Mouse (Mus musculus) megakaryocyte, embryonic 14.5 days (primary cell): ENCODE measurements around the gene Fam163a. TPM values are rescaled to one million over a fixed set of nuclear protein-coding genes. Genes with fewer than 3 reads are reported as not detected.
A peak's percentile ranks its signal among the peaks of the same experiment; 100 is the strongest.
"Not testable (repeated sequence)": the region's sequence is repeated elsewhere in the genome, so short reads cannot be mapped to it uniquely, and the experiment has no call there.

Experiments used
- H3K27me3 ChIP-seq: replicated peaks from 2 replicates; pipeline ENCODE3; 2012; ENCODE audit warnings: inconsistent platforms
- H3K36me3 ChIP-seq: replicated peaks from 2 replicates; pipeline ENCODE3; 2012; ENCODE audit warnings: low read length, inconsistent platforms, mixed read lengths
- H3K4me1 ChIP-seq: 2 replicates; pipeline ENCODE4 v1.6.1; 2012; ENCODE audit warnings: inconsistent platforms
- H3K4me3 ChIP-seq: replicated peaks from 2 replicates; pipeline ENCODE3; 2012; ENCODE audit warnings: moderate library complexity, mild to moderate bottlenecking, inconsistent platforms
- H3K9me3 ChIP-seq: 2 replicates; pipeline ENCODE4 v1.6.1; 2012; ENCODE audit warnings: inconsistent platforms
- FLI1 ChIP-seq: IDR thresholded peaks from 2 replicates; pipeline ENCODE4 v1.6.1; 2012; ENCODE audit warnings: low read length, inconsistent platforms, mixed read lengths
- GATA1 ChIP-seq: IDR thresholded peaks from 3 replicates; pipeline ENCODE4 v1.6.1; 2012; ENCODE audit warnings: mixed read lengths, low read length, inconsistent platforms, borderline replicate concordance
- polyA plus RNA-seq: library from polyadenylated mRNA; stranded (reverse); fragments of >175 nt; gene quantifications from 2 replicates; pipeline ENCODE4 v1.2.3, GENCODE M21; 2012; ENCODE audit warnings: low replicate concordance; ENCODE audit not compliant: insufficient read depth

The Fam163a gene
- polyA plus RNA-seq, 1 experiment, result 0.87 TPM

DNA sequence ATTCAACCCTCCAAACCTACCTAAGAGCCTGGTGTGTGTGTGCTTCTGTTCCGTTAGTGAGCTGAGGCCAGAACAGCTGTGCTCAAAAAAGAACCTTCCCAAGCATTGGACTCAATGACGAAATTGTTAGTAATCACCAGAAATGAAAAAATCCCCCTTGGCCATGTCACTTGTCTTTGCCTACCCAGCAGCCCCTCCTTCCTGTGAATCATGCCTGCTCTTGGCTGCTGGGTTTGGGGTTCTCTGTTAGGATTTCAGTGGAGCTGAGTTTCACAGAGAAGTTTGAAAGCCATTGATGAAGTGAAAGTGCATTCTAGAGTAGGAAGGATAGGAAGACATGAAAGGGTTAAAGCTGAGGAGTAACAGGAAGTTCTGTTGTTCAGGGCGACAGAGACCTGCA is 138.7 kb downstream of the Fam163a start:
- no peaks in the 10 kb centered on the region for H3K27me3 ChIP-seq
- no peak overlapping the region for H3K4me3 ChIP-seq
- no peak for TF ChIP-seq FLI1
- no peak for TF ChIP-seq GATA1
- H3K4me1 ChIP-seq, result no peaks in the 10 kb centered on the region
- H3K9me3 ChIP-seq, result no peaks in the 10 kb centered on the region
- peaks cover 78% of the 10 kb centered on the region for H3K36me3 ChIP-seq

DNA sequence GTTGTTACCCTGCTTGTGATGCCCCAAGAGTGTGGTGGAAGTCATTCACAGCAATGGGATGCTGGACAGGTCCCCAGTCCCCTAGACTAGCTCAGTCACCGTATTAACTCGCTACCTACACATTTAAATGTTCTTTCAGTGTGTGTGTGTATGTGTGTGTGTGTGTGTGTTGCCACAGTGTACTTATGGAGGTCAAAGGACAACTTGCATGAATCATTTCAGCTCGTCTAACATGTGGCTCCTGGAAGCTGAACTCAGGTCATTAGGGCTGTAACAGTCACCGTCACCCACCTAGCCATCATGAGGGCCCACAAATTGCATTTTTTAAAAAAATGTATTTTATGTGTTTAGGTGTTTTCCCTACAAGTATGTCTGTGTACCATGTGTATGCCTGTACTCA is 142.6 kb downstream of the Fam163a start:
- H3K27me3 ChIP-seq, result no peaks in the 10 kb centered on the region
- no peak overlapping the region for H3K4me3 ChIP-seq
- peaks cover 95% of the 10 kb centered on the region for H3K36me3 ChIP-seq
- TF ChIP-seq FLI1 (no peak), GATA1 (no peak)
- H3K9me3 ChIP-seq, result no peaks in the 10 kb centered on the region
- H3K4me1 ChIP-seq, result peaks cover 2% of the 10 kb centered on the region; the same call in 1 of the 2 replicates

DNA sequence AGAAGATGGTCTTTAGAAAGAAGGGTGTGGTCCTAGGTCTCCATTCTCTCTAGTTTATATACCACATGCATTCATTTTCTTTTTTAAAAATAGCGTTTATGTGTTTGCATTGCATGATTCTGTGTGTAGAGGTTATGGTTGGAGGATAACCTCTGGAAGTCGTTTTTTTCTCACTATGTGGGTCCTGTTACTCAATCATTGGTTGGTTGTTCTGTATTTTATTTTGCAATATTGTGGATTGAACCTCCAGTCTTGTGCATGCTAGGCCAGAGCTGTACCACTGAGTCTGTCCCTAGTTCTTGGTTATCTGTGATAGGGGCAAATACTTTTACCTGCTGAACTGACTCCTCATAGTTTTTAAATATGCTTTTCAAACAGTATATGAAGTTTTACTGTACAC is 146.6 kb downstream of the Fam163a start:
- no peak overlapping the region for H3K4me3 ChIP-seq
- peaks cover 95% of the 10 kb centered on the region for H3K36me3 ChIP-seq
- no peaks in the 10 kb centered on the region for H3K27me3 ChIP-seq
- peaks cover 9% of the 10 kb centered on the region for H3K4me1 ChIP-seq
- no peaks in the 10 kb centered on the region for H3K9me3 ChIP-seq
- no peak for TF ChIP-seq FLI1
- no peak for TF ChIP-seq GATA1

DNA sequence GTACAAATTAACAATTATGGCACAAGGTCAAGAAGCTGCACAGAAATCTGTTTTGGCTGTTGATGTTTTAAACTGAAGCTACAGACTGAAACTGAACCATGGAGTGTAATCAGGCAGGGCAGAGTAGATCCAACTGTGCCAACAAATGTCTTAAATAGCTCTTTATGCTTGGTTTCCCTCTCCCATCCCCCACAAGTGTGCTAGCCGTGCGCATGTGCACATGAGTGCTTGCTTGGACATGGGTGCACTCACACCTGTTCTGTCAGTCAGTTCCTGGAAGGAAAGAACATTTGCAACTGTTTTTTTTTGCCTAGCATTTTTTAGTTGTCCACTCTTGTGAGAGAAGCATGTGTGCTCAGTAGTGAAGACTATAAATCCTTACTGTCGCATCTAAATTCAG is 158.1 kb downstream of the Fam163a start:
- Histone ChIP-seq H3K4me1 (peaks cover 64% of the 10 kb centered on the region), H3K9me3 (no peaks in the 10 kb centered on the region), H3K4me3 (no peak overlapping the region), H3K36me3 (peaks cover 94% of the 10 kb centered on the region), H3K27me3 (no peaks in the 10 kb centered on the region)
- TF ChIP-seq GATA1 (no peak), FLI1 (no peak)

GRCm38 (mm10) chr1:156044211-156044611 is 160.6 kb downstream of the Fam163a start:
- Histone ChIP-seq H3K9me3 (no peaks in the 10 kb centered on the region), H3K27me3 (no peaks in the 10 kb centered on the region), H3K36me3 (peaks cover 69% of the 10 kb centered on the region), H3K4me3 (no peak overlapping the region), H3K4me1 (peaks cover 71% of the 10 kb centered on the region)
- TF ChIP-seq GATA1, result no peak
- no peak for TF ChIP-seq FLI1

GRCm38 (mm10) chr1:156043027-156043426 is 161.8 kb downstream of the Fam163a start:
- Histone ChIP-seq H3K9me3 (no peaks in the 10 kb centered on the region), H3K27me3 (no peaks in the 10 kb centered on the region), H3K36me3 (peaks cover 57% of the 10 kb centered on the region), H3K4me1 (peaks cover 76% of the 10 kb centered on the region), H3K4me3 (peak overlapping the region; percentile 42)
- no peak for TF ChIP-seq GATA1
- no peak for TF ChIP-seq FLI1

- TF ChIP-seq FLI1 (no peak), GATA1 (no peak)
- peak overlapping the region; percentile 94 for H3K4me3 ChIP-seq
- no peaks in the 10 kb centered on the region for H3K27me3 ChIP-seq
- H3K9me3 ChIP-seq, result no peaks in the 10 kb centered on the region
- H3K4me1 ChIP-seq, result peaks cover 71% of the 10 kb centered on the region
- peaks cover 52% of the 10 kb centered on the region for H3K36me3 ChIP-seq
Observed at GRCm38 (mm10) chr1:156042481-156042880, 162.3 kb downstream of the Fam163a start.

DNA sequence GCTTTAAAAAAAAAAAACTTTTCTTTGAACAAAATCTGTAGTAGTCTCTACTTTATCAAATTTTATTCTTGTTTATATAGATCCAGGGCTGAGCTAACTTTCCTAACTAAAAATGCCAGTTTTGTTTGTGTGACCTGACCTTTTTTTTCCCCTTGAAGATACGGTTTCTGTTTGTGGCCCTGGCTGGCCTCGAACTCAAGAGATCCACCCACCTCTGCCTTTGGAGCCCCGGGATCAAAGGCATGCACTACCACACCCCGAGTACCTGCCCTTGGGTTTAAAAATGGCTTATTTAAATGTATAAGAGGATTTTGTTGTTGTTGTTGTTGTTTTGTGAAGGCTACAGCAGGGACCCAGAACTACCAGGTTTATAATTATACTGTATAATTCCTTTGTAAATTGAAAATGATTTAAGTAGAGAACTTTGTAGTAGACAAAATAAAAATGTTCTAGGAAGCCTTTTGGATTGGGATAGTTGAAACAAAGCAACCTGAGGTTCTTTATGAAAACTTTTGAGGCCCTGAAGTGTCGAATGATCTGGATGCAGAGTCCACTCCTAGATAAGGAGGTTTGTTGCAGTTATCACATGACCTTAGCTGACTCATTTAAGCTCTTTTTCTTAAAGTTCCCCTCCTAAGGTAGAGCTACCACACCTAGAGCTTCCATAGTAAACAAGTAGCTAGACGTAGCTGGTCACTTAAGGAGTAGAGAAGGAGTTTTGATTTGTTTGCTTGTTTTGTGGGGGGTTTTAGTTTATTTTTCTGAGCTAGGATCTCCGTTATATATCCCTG is 163.2 kb downstream of the Fam163a start:
- H3K36me3 ChIP-seq, result peaks cover 44% of the 10 kb centered on the region
- TF ChIP-seq GATA1 (no peak), FLI1 (no peak)
- H3K27me3 ChIP-seq, result no peaks in the 10 kb centered on the region
- peaks cover 66% of the 10 kb centered on the region for H3K4me1 ChIP-seq
- H3K9me3 ChIP-seq, result no peaks in the 10 kb centered on the region
- H3K4me3 ChIP-seq, result peak overlapping the region; percentile 94

GRCm38 (mm10) chr1:156040731-156041401 is 164.0 kb downstream of the Fam163a start:
- Histone ChIP-seq H3K27me3 (no peaks in the 10 kb centered on the region), H3K9me3 (no peaks in the 10 kb centered on the region), H3K4me1 (peaks cover 62% of the 10 kb centered on the region), H3K4me3 (peak overlapping the region; percentile 94), H3K36me3 (peaks cover 38% of the 10 kb centered on the region)
- no peak for TF ChIP-seq FLI1
- TF ChIP-seq GATA1, result no peak

DNA sequence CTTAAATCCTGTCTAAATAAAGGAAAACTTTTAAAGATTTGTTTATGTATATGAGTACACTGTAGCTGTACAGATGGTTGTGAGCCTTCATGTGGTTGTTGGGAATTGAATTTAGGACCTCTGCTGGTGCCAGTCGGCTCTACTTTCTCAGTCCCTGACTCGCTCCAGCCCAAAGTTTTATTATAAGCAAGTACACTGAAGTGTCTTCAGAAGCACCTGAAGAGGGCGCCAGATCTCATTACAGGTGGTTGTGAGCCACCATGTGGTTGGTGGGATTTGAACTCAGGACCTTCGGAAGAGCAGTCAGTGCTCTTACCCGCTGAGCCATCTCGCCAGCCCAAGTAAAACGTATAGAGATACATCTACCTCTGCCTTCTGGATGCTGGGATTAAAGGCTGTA is 164.8 kb downstream of the Fam163a start:
- H3K4me3 ChIP-seq, H3K27me3 ChIP-seq, H3K9me3 ChIP-seq: not testable (repeated sequence)
- Histone ChIP-seq H3K36me3 (peaks cover 29% of the 10 kb centered on the region), H3K4me1 (peaks cover 54% of the 10 kb centered on the region)
